ENCODE assay signal across 23 mouse cellular contexts in the genomic region with DNA sequence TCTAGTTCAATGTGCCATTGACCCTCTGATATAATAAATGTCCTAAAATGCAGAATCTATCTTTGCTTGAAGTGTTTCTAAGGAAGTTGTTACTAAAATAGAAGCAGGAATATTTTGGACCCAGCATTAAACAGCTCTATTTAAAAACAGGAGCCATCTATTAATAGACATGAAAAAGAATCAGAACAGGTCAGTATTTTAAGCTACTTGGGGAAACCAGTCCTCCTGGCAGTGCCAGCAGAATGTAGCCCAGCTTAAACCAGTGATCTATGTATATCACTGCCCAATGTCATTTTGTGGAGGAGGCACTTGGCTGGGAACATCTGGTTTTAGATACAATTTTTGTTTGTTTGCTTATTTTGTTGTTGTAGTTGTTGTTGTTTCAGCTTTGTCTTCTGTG.
"Had no signal": no experiment of that assay in that cellular context is flagged by ENCODE, and none has a peak within 500 bp of the region (broad histone marks: within the 10 kb centered on the region; RNA-seq: fewer than 3 reads in every experiment).

No protein-coding gene starts in this region.

- H3K27ac ChIP-seq: kidney, embryonic 15.5 days; limb, embryonic 10.5 days; limb, embryonic 13.5 days; liver, embryonic 12.5 days; liver, embryonic 15.5 days; lung, embryonic 15.5 days; midbrain, embryonic 10.5 days; midbrain, embryonic 13.5 days; neural tube, embryonic 13.5 days; stomach, embryonic 15.5 days had no signal

- DNase-seq: kidney, postnatal 10 days; kidney, postnatal 36 days; liver; lung, adult 18-20 months; lung, postnatal 10 days; lung, postnatal 36 days; retina, postnatal 1 day; right cerebral cortex, postnatal 25 days; spleen, adult 18-20 months; thymus, postnatal 25 days had no signal

- H3K4me2 ChIP-seq: kidney, embryonic 15.5 days; limb, embryonic 13.5 days; liver, embryonic 12.5 days; liver, embryonic 15.5 days; lung, embryonic 15.5 days; midbrain, embryonic 13.5 days; neural tube, embryonic 13.5 days; stomach, embryonic 15.5 days had no signal

- H3K9me3 ChIP-seq: kidney, embryonic 15.5 days; limb, embryonic 10.5 days; limb, embryonic 13.5 days; liver, embryonic 12.5 days; liver, embryonic 15.5 days; lung, embryonic 15.5 days; megakaryocyte, embryonic 14.5 days; midbrain, embryonic 10.5 days; midbrain, embryonic 13.5 days; neural tube, embryonic 13.5 days; stomach, embryonic 15.5 days had no signal

- H3K27me3 ChIP-seq: kidney, embryonic 15.5 days; limb, embryonic 13.5 days; liver, embryonic 12.5 days; liver, embryonic 15.5 days; lung, embryonic 15.5 days; megakaryocyte, embryonic 14.5 days; midbrain, embryonic 13.5 days; neural tube, embryonic 13.5 days; stomach, embryonic 15.5 days had no signal

- H3K36me3 ChIP-seq: kidney, embryonic 15.5 days; limb, embryonic 10.5 days; limb, embryonic 13.5 days; liver, embryonic 12.5 days; liver, embryonic 15.5 days; lung, embryonic 15.5 days; midbrain, embryonic 10.5 days; midbrain, embryonic 13.5 days; neural tube, embryonic 13.5 days; stomach, embryonic 15.5 days had no signal

- H3K9ac ChIP-seq: kidney, embryonic 15.5 days; limb, embryonic 13.5 days; liver, embryonic 12.5 days; liver, embryonic 15.5 days; lung, embryonic 15.5 days; midbrain, embryonic 13.5 days; neural tube, embryonic 13.5 days; stomach, embryonic 15.5 days had no signal

- H3K4me1 ChIP-seq: kidney, embryonic 15.5 days; limb, embryonic 10.5 days; limb, embryonic 13.5 days; liver, embryonic 12.5 days; liver, embryonic 15.5 days; lung, embryonic 15.5 days; megakaryocyte, embryonic 14.5 days; midbrain, embryonic 10.5 days; midbrain, embryonic 13.5 days; neural tube, embryonic 13.5 days; stomach, embryonic 15.5 days had no signal

- ATAC-seq: liver, embryonic 12.5 days; midbrain, embryonic 13.5 days; midbrain, embryonic 16.5 days had no signal

- H3K4me3 ChIP-seq: kidney, embryonic 15.5 days; limb, embryonic 10.5 days; limb, embryonic 13.5 days; liver, embryonic 12.5 days; liver, embryonic 15.5 days; lung, embryonic 15.5 days; megakaryocyte, embryonic 14.5 days; midbrain, embryonic 10.5 days; midbrain, embryonic 13.5 days; myocyte; neural tube, embryonic 13.5 days; stomach, embryonic 15.5 days had no signal
